Mouse (Mus musculus): ENCODE data around the gene Slc38a9. TPM values are rescaled to one million over a fixed set of nuclear protein-coding genes. Genes with fewer than 3 reads are reported as not detected.

The Slc38a9 gene
- polyA plus RNA-seq (2015; fragmentation: Nextera tagmentation; extraction: Ambion mirVana), result 26.1 and 30.3 TPM in 2 replicates

DNA sequence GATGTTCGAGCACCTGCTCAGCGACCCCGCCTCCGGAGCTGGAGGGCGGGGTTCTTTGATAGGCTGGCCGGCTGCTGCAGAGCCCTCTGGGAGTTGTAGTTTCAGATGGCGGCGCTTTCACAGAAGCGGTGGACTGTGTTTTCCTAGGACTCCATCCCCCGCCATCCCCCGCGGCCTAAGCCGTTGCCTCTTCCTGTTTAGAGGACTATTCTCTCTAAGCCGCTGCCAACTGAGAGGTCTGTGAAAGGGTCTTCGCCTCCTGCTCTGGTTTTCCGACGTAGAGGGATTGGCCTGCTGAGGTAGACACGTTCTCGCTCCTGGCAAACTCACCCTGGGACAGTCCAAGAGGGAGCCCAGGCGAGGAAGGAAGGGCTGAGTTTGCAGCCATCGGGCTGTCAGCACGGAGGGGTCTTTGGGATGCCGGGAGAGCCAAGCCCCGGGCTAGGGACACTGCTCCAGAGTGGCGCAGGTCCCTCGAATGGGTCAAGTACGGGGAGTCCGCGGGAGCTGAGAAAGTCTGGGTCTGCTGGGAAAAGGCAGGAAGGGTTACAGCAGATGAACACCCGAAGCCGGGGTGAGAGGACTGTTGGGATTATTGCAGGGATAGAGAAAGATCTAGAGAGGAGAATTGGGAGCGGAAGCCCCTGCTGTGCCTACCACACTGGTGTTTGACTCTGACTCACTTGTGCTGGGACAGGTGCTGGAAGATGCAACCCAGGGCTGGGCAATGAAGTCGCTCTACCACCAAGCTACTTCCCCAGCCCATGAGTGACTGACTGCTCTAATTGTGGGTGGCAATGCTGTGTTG, at the start of gene Slc38a9:
Slc38a9 (plus strand) TSS at position 178 of the 808 bp plus-strand sequence.
- Histone ChIP-seq H3K9ac (peak within 1 kb of the TSS; percentile 83), H3K36me3 (no peaks in the 10 kb centered on the region), H3K4me1 (replicated peaks) (peaks cover 8% of the 10 kb centered on the region), H3K9me3 (no peaks in the 10 kb centered on the region), H3K4me3 (peak within 1 kb of the TSS; percentile 69), H3K4me2 (peak within 1 kb of the TSS; percentile 76), H3K27me3 (no peaks in the 10 kb centered on the region), H3K27ac (replicated peaks) (peak within 1 kb of the TSS; percentile 86)
- under 1% methylated on average over 33 of the region's 33 CpGs for WGBS
- ATAC-seq (ENCODE audit: low read depth), result peak; percentile 99

DNA sequence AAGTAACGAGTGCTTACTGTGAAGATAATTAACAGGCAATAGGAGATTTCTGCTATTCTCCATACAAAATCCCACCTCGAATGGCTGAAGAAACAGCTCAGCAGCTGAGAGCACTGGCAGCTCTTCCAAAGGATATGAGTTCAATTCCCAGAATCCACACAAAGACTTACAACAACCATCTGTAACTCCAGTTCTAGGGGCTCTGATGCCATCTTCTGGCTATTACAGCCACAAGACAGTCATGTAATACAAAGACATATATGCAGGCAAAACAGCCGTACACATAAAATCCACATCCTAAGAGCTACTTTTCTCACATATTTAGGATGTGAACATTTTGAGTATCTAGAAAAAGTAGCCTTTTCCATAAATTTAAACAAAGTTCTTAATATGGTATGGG, 39.0 kb upstream of the Slc38a9 start:
- 81% methylated on average over 3 of the region's 3 CpGs for WGBS
- Histone ChIP-seq H3K36me3 (no peaks in the 10 kb centered on the region), H3K27me3 (no peaks in the 10 kb centered on the region), H3K4me1 (replicated peaks) (no peaks in the 10 kb centered on the region), H3K4me2 (no peak overlapping the region), H3K9me3 (no peaks in the 10 kb centered on the region), H3K4me3 (no peak overlapping the region), H3K27ac (replicated peaks) (no peak overlapping the region), H3K9ac (no peak overlapping the region)
- no peak for ATAC-seq (ENCODE audit: low read depth)

GRCm38 (mm10) chr13:112623656-112624055, 36.9 kb upstream of the Slc38a9 start:
- H3K27ac ChIP-seq (replicated peaks), result no peak overlapping the region
- no peak overlapping the region for H3K4me3 ChIP-seq
- no peaks in the 10 kb centered on the region for H3K36me3 ChIP-seq
- no peaks in the 10 kb centered on the region for H3K9me3 ChIP-seq
- H3K4me2 ChIP-seq, result no peak overlapping the region
- H3K27me3 ChIP-seq, result no peaks in the 10 kb centered on the region
- ATAC-seq (ENCODE audit: low read depth), result no peak
- WGBS, result 64% methylated on average over 7 of the region's 7 CpGs
- no peak overlapping the region for H3K9ac ChIP-seq
- no peaks in the 10 kb centered on the region for H3K4me1 ChIP-seq (replicated peaks)

- no peak overlapping the region for H3K4me2 ChIP-seq
- no peaks in the 10 kb centered on the region for H3K27me3 ChIP-seq
- H3K4me3 ChIP-seq, result no peak overlapping the region
- H3K9ac ChIP-seq, result no peak overlapping the region
- H3K4me1 ChIP-seq (replicated peaks), result no peaks in the 10 kb centered on the region
- H3K27ac ChIP-seq (replicated peaks), result no peak overlapping the region
- H3K9me3 ChIP-seq, result no peaks in the 10 kb centered on the region
- H3K36me3 ChIP-seq, result no peaks in the 10 kb centered on the region
- no peak for ATAC-seq (ENCODE audit: low read depth)
- WGBS, result 81% methylated on average over 3 of the region's 3 CpGs
These were observed 35.9 kb upstream of the Slc38a9 start for GRCm38 (mm10) chr13:112624622-112625021.

DNA sequence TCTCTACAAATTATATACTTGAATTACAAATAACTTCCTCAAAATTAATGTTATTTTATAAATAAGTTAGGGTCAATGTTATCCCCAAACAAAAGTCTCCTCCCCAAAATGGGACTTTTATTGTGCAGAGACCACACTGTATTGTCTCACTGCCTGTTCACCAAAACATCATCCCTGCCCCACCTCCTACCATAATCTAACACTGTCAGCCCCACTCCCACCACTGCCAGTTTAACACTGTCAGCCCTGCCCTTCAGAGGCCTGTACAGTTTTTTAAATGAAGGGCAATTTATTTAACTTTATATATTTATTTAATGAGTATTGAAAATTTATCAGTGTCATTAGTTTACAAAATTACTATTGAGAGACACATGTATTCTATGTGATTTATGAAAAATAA, 35.0 kb upstream of the Slc38a9 start:
- Histone ChIP-seq H3K4me2 (no peak overlapping the region), H3K27ac (replicated peaks) (no peak overlapping the region), H3K27me3 (no peaks in the 10 kb centered on the region), H3K4me3 (no peak overlapping the region), H3K36me3 (no peaks in the 10 kb centered on the region), H3K9me3 (no peaks in the 10 kb centered on the region), H3K4me1 (replicated peaks) (no peaks in the 10 kb centered on the region), H3K9ac (no peak overlapping the region)
- ATAC-seq (ENCODE audit: low read depth), result no peak

GRCm38 (mm10) chr13:112635174-112635837, 25.2 kb upstream of the Slc38a9 start:
- no peaks in the 10 kb centered on the region for H3K4me1 ChIP-seq (replicated peaks)
- H3K4me3 ChIP-seq, result no peak overlapping the region
- no peak overlapping the region for H3K27ac ChIP-seq (replicated peaks)
- 65% methylated on average over 7 of the region's 7 CpGs for WGBS
- H3K9ac ChIP-seq, result no peak overlapping the region
- H3K9me3 ChIP-seq, result no peaks in the 10 kb centered on the region
- H3K27me3 ChIP-seq, result no peaks in the 10 kb centered on the region
- no peak for ATAC-seq (ENCODE audit: low read depth)
- H3K36me3 ChIP-seq, result no peaks in the 10 kb centered on the region
- H3K4me2 ChIP-seq, result no peak overlapping the region

- no peak for ATAC-seq (ENCODE audit: low read depth)
These were observed 24.1 kb upstream of the Slc38a9 start for GRCm38 (mm10) chr13:112636498-112636897.

DNA sequence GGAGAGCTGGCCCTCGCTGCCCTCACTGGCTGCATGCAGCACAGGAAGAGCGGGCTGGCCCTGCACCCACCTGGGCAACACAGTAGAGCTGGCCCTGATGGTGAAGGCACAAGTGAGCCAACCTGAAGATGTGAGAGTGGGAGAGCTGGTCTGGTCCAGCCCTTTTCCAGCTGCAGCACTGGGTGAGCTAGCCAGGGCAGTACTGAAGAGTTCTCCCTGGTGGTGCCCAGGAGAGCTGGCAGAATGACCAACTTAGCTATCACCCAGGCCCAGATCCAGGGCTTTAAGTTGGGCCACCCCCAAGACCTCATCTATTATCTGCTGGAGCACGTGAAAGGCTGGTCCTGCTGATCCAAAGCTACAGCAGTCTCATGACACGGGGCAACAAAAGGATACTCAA, 21.4 kb upstream of the Slc38a9 start:
- H3K4me2 ChIP-seq, result no peak overlapping the region
- H3K36me3 ChIP-seq, result no peaks in the 10 kb centered on the region
- H3K4me3 ChIP-seq, result no peak overlapping the region
- H3K4me1 ChIP-seq (replicated peaks), result no peaks in the 10 kb centered on the region
- ATAC-seq (ENCODE audit: low read depth), result no peak
- H3K9me3 ChIP-seq, result no peaks in the 10 kb centered on the region
- H3K27ac ChIP-seq (replicated peaks), result no peak overlapping the region
- WGBS, result 68% methylated on average over 4 of the region's 4 CpGs
- no peak overlapping the region for H3K9ac ChIP-seq
- no peaks in the 10 kb centered on the region for H3K27me3 ChIP-seq

More at GRCm38 (mm10) chr13:112636498-112636897, 24.1 kb upstream of the Slc38a9 start:
- no peak overlapping the region for H3K9ac ChIP-seq
- WGBS, result 48% methylated on average over 3 of the region's 3 CpGs
- H3K36me3 ChIP-seq, result no peaks in the 10 kb centered on the region
- H3K27ac ChIP-seq (replicated peaks), result no peak overlapping the region
- no peaks in the 10 kb centered on the region for H3K27me3 ChIP-seq
- H3K4me3 ChIP-seq, result no peak overlapping the region
- no peak overlapping the region for H3K4me2 ChIP-seq
- no peaks in the 10 kb centered on the region for H3K4me1 ChIP-seq (replicated peaks)
- no peaks in the 10 kb centered on the region for H3K9me3 ChIP-seq

- no peak for ATAC-seq (ENCODE audit: low read depth)
- H3K36me3 ChIP-seq, result no peaks in the 10 kb centered on the region
- H3K9ac ChIP-seq, result no peak overlapping the region
- H3K27ac ChIP-seq (replicated peaks), result no peak overlapping the region
- H3K4me1 ChIP-seq (replicated peaks), result no peaks in the 10 kb centered on the region
- no peaks in the 10 kb centered on the region for H3K27me3 ChIP-seq
- 91% methylated on average over 3 of the region's 3 CpGs for WGBS
- H3K4me3 ChIP-seq, result no peak overlapping the region
- no peaks in the 10 kb centered on the region for H3K9me3 ChIP-seq
- H3K4me2 ChIP-seq, result no peak overlapping the region
These were observed 17.7 kb upstream of the Slc38a9 start for GRCm38 (mm10) chr13:112642897-112643296.

- no peak for ATAC-seq (ENCODE audit: low read depth)
- Histone ChIP-seq H3K9me3 (no peaks in the 10 kb centered on the region), H3K27ac (replicated peaks) (no peak overlapping the region), H3K4me3 (no peak overlapping the region), H3K4me2 (no peak overlapping the region), H3K27me3 (no peaks in the 10 kb centered on the region), H3K36me3 (no peaks in the 10 kb centered on the region), H3K4me1 (replicated peaks) (no peaks in the 10 kb centered on the region), H3K9ac (no peak overlapping the region)
- 80% methylated on average over 3 of the region's 3 CpGs for WGBS
These were observed 15.6 kb upstream of the Slc38a9 start for GRCm38 (mm10) chr13:112644996-112645395.

GRCm38 (mm10) chr13:112645529-112646186, 14.9 kb upstream of the Slc38a9 start:
- no peaks in the 10 kb centered on the region for H3K9me3 ChIP-seq
- H3K9ac ChIP-seq, result no peak overlapping the region
- H3K27me3 ChIP-seq, result no peaks in the 10 kb centered on the region
- no peaks in the 10 kb centered on the region for H3K4me1 ChIP-seq (replicated peaks)
- 89% methylated on average over 1 of the region's 1 CpGs for WGBS
- no peaks in the 10 kb centered on the region for H3K36me3 ChIP-seq
- H3K27ac ChIP-seq (replicated peaks), result no peak overlapping the region
- H3K4me2 ChIP-seq, result no peak overlapping the region
- H3K4me3 ChIP-seq, result no peak overlapping the region
- no peak for ATAC-seq (ENCODE audit: low read depth)

DNA sequence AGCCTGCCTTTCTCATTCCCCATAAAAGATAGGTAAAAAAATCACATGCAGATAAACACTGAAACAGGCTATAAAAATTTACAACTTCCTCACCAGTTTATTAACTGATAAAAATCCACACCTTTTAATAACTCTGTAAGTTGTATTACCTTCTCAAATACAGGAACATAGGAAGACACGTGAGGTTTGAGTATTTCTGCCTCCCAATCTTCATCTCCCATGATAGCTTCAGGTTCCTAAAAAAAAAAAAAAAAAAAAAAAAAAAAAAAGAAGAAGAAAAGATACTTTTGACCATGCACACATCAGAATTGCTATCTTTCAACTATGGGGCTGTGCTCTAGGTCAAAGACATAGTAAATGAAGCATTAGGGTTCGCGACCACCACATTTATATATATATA, 9.4 kb upstream of the Slc38a9 start:
- no peaks in the 10 kb centered on the region for H3K27me3 ChIP-seq
- ATAC-seq (ENCODE audit: low read depth), result no peak
- 89% methylated on average over 3 of the region's 3 CpGs for WGBS
- H3K4me2 ChIP-seq, result no peak overlapping the region
- H3K4me1 ChIP-seq (replicated peaks), result no peaks in the 10 kb centered on the region
- no peak overlapping the region for H3K27ac ChIP-seq (replicated peaks)
- H3K36me3 ChIP-seq, result no peaks in the 10 kb centered on the region
- no peak overlapping the region for H3K4me3 ChIP-seq
- no peak overlapping the region for H3K9ac ChIP-seq
- H3K9me3 ChIP-seq, result peaks cover 16% of the 10 kb centered on the region

Measured in neural tube, embryonic 13.5 days (tissue).